Mouse (Mus musculus) heart, embryonic 16.5 days (tissue): ENCODE data around the gene Ypel3. TPM values are rescaled to one million over a fixed set of nuclear protein-coding genes. Genes with fewer than 3 reads are reported as not detected.

Experiments used
- ATAC-seq: fragments of 200-750 bp; cut with Nextera tagmentation; replicated peaks from 2 replicates; pipeline ENCODE4 v1.8.0; 2017; ENCODE audit warnings: moderate number of reproducible peaks; ENCODE audit not compliant: insufficient read depth, low FRiP score; ENCODE audit errors: extremely low read depth
- H3K27ac ChIP-seq: fragments of 300-500 bp; sonication (generic); 2 replicates; pipeline ENCODE4 v1.5.1; 2014; ENCODE audit warnings: mild to moderate bottlenecking, low read length, control low read depth, moderate library complexity
- H3K27me3 ChIP-seq: fragments of 300-500 bp; sonication (generic); 2 replicates; pipeline ENCODE4 v1.6.1; 2014; ENCODE audit warnings: low read length, mixed read lengths; ENCODE audit not compliant: control insufficient read depth, insufficient read depth
- H3K36me3 ChIP-seq: fragments of 300-500 bp; sonication (generic); 2 replicates; pipeline ENCODE4 v1.6.1; 2014; ENCODE audit not compliant: control insufficient read depth, insufficient read depth
- H3K4me1 ChIP-seq: fragments of 300-500 bp; sonication (generic); 2 replicates; pipeline ENCODE4 v1.6.1; 2014; ENCODE audit warnings: low read length, mixed read lengths; ENCODE audit not compliant: control insufficient read depth, insufficient read depth
- H3K4me2 ChIP-seq: fragments of 300-500 bp; sonication (generic); 2 replicates; pipeline ENCODE4 v1.6.1; 2014; ENCODE audit warnings: low read depth, mild to moderate bottlenecking, control low read depth, low read length
- H3K4me3 ChIP-seq: fragments of 300-500 bp; sonication (generic); 2 replicates; pipeline ENCODE4 v1.5.1; 2014; ENCODE audit warnings: mild to moderate bottlenecking, control low read depth, low read length
- H3K9ac ChIP-seq: fragments of 300-500 bp; sonication (generic); 2 replicates; pipeline ENCODE4 v1.6.1; 2014; ENCODE audit warnings: low read length, control low read depth
- H3K9me3 ChIP-seq: fragments of 300-500 bp; sonication (generic); replicated peaks from 2 replicates; pipeline ENCODE4 v1.6.1; 2016; ENCODE audit warnings: low read length; ENCODE audit not compliant: control insufficient read depth
- WGBS: fragments of 180-500 bp; shearing (Covaris S2); extraction: QIAGEN DNeasy Blood & Tissue Kit; methylation state at CpG from one replicate; pipeline ENCODE4 v1.1.7; 2014; 5-methylcytosine and 5-hydroxymethylcytosine counted together
- polyA plus RNA-seq: library from polyadenylated mRNA; unstranded; fragments of >200 nt; fragmentation: Nextera tagmentation; extraction: Ambion mirVana; gene quantifications from 2 replicates; pipeline ENCODE4 v1.2.1, GENCODE M21; 2015

The Ypel3 gene
- polyA plus RNA-seq, 1 experiment from 2014 or later = 80.8 TPM

DNA sequence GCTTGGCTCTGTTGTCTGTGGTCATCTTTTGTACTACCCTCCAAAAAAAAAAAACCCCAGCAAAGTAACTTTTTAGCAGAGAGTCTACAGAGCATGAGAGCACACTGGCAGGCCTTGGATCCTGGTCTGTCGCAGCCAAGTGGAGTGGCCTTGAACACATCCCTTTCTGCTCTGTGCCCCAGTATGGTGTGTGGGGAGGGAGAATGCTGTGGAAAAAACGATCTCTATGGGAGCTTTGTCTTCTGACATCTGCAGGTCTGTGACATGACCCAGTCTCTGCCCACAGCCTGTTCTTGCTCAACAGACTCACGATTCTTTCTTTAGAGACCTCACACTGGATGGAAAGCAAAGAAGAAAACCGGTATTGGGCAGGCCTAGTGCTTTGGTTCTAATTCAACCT, 15.8 kb upstream of the Ypel3 start:
- no peak for ATAC-seq
- Histone ChIP-seq H3K4me1 (peaks cover 30% of the 10 kb centered on the region), H3K27me3 (no peaks in the 10 kb centered on the region), H3K4me3 (peak overlapping the region; percentile 79), H3K4me2 (peak overlapping the region; percentile 93), H3K36me3 (peaks cover 14% of the 10 kb centered on the region), H3K9ac (peak overlapping the region; percentile 92; the same call in 1 of the 2 replicates), H3K27ac (peak overlapping the region; percentile 93), H3K9me3 (no peaks in the 10 kb centered on the region)
- WGBS = 52% methylated on average over 4 of the region's 4 CpGs

DNA sequence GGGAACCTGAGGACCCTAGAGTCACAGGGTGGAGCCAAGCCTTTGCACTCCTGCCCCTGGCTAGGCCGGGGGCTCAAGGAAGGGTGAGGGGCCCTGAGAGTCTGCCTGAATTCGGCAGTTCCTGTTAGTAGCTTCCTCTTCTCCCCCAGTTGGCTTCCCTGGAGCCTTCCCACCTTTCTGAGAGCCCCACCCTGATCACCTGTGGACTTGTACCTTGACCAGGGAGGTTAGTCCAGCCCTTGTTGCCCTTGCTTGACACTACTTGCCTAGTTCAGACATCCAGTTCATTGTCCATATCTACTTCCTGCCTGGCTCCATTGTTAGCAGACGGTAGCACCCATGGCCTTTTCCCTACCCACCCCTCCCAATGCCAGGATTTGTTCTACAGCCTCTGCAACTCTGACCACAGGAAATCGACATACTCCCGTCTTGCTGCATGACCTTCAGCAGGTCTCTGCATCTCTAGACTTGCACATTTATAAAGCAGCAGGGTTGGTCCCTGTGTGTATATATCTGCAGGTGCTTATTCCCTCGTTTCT, 15.2 kb upstream of the Ypel3 start:
- H3K9ac ChIP-seq = peak overlapping the region; percentile 10; the same call in 1 of the 2 replicates
- peak overlapping the region; percentile 79; the same call in 1 of the 2 replicates for H3K4me3 ChIP-seq
- no peak for ATAC-seq
- H3K27ac ChIP-seq = peak overlapping the region; percentile 93
- H3K4me2 ChIP-seq = peak overlapping the region; percentile 93
- H3K4me1 ChIP-seq = peaks cover 30% of the 10 kb centered on the region
- no peaks in the 10 kb centered on the region for H3K27me3 ChIP-seq
- peaks cover 16% of the 10 kb centered on the region for H3K36me3 ChIP-seq
- 58% methylated on average over 6 of the region's 6 CpGs for WGBS
- no peaks in the 10 kb centered on the region for H3K9me3 ChIP-seq

DNA sequence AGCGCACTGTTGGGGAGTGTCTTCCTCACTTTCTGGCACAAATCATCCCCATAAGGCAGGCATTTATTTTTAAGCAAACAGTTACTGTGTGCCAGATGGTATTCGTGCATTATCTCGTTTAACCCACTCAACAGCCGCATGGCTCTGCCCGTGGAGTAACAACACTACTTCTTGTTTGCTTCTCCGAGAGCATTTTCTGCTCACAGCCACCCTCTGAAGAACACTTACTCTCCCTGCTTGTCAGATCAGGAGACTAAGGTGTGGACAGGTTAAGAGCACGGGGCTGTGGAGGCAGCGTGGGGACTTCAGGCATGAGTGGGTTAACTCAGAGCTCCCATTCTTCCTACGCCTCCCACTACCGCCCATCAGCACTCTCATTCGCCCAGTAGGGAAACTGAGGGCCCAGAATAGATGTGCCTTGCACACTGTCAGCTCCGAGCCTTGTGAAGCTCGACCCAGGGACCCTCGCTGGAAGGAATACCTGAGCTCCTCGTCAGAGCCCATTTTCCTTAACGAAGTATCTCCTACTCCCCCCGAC, 14.2 kb upstream of the Ypel3 start:
- no peak for ATAC-seq
- H3K36me3 ChIP-seq = peaks cover 19% of the 10 kb centered on the region
- WGBS = 45% methylated on average over 17 of the region's 17 CpGs
- no peak overlapping the region for H3K4me3 ChIP-seq
- H3K27ac ChIP-seq = peak overlapping the region; percentile 4; the same call in 1 of the 2 replicates
- H3K27me3 ChIP-seq = no peaks in the 10 kb centered on the region
- H3K9me3 ChIP-seq = no peaks in the 10 kb centered on the region
- H3K9ac ChIP-seq = peak overlapping the region; percentile 11; the same call in 1 of the 2 replicates
- peak overlapping the region; percentile 17; the same call in 1 of the 2 replicates for H3K4me2 ChIP-seq
- peaks cover 30% of the 10 kb centered on the region for H3K4me1 ChIP-seq

DNA sequence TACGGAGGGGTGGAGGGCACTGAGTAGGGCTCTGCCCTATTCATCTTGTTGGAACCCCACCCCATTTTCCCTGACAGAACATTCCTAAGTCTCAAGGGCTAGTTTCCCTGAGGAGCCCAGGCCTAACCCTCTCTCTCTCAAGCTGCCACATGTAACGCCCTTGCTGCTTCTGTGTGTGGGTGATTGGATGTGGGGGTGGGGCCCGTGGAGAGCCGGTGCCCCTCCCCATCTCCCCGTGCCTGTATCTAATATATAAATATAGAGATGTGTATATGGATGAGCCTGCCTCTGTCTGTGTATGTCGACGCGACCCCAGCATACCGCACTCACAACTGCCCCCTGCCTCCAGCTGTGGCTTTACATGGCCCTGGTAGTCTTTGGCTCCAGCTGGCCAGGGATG, 11.2 kb upstream of the Ypel3 start:
- H3K9ac ChIP-seq = no peak overlapping the region
- WGBS = 86% methylated on average over 9 of the region's 9 CpGs
- ATAC-seq = no peak
- no peak overlapping the region for H3K4me2 ChIP-seq
- H3K36me3 ChIP-seq = peaks cover 24% of the 10 kb centered on the region
- H3K4me1 ChIP-seq = peaks cover 23% of the 10 kb centered on the region
- no peak overlapping the region for H3K27ac ChIP-seq
- H3K9me3 ChIP-seq = no peaks in the 10 kb centered on the region
- no peak overlapping the region for H3K4me3 ChIP-seq
- H3K27me3 ChIP-seq = no peaks in the 10 kb centered on the region

DNA sequence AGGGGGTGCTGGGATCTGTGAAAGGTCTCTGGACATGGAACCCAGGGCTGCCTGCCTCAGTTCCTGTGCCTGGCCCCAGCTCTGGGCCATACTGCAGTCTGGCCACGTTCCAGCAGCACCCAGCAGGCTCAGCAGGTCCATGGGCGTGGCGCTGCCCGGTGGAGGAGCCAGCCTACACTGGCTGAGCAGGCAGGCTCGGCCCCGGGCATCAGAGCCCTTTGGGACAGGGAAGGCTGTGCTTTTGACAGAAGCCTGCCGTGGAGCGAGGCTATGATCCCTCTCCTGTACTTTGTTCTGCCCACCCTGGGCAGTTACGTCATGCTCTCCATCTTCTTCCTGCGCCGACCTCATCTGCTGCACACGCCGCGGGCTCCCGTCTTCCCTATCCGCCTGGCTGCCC, 10.6 kb upstream of the Ypel3 start, which contains the start of gene Gdpd3:
Gdpd3 (plus strand) TSS at position 134 of the 400 bp plus-strand sequence.
- Histone ChIP-seq H3K36me3 (peaks cover 22% of the 10 kb centered on the region), H3K4me3 (no peak within 1 kb of the TSS), H3K27ac (no peak within 1 kb of the TSS), H3K9ac (no peak within 1 kb of the TSS), H3K9me3 (no peaks in the 10 kb centered on the region), H3K4me2 (no peak within 1 kb of the TSS), H3K4me1 (peaks cover 16% of the 10 kb centered on the region), H3K27me3 (no peaks in the 10 kb centered on the region)
- 90% methylated on average over 16 of the region's 16 CpGs for WGBS
- ATAC-seq = no peak

DNA sequence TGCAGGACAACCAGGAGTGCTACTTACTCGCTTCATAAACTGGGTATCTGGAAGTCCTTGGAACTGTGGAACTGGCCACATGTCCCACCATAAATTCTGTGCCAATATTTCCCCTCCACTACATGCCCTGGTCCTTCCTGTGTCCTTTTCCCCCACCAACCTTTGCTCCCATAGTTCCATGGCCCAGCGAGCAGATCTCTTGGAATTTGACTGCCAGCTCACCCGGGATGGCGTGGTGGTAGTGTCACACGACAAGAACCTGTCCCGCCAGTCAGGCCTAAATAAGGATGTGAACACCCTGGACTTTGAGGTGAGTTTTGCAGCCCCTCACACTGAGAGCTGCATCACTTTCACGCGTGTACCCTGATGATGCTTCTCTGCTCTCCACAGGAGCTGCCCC, 9.8 kb upstream of the Ypel3 start:
- 89% methylated on average over 8 of the region's 8 CpGs for WGBS
- no peak overlapping the region for H3K9ac ChIP-seq
- no peak overlapping the region for H3K27ac ChIP-seq
- no peak overlapping the region for H3K4me2 ChIP-seq
- H3K9me3 ChIP-seq = no peaks in the 10 kb centered on the region
- no peak overlapping the region for H3K4me3 ChIP-seq
- no peaks in the 10 kb centered on the region for H3K27me3 ChIP-seq
- ATAC-seq = no peak
- peaks cover 20% of the 10 kb centered on the region for H3K36me3 ChIP-seq
- peaks cover 8% of the 10 kb centered on the region for H3K4me1 ChIP-seq

DNA sequence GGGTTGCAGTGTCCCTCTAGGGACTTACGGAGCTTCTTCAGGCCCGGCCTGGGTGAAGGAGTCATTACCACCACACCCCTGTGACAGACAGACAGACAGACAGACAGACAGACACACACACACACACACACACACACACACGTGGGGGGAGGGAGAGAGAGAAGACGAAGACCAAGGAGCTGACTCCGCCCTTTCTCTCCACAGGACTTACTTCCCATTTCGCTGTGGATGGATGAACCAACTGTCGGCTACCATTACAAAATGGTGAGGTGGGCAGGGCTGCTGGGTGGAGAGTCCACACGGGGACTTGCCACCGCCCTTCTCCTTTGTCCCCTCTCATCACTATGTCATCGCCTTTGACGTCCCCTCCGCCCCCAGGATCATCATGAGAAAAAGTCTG, 6.0 kb upstream of the Ypel3 start:
- Histone ChIP-seq H3K27ac (no peak overlapping the region), H3K4me3 (no peak overlapping the region), H3K4me2 (no peak overlapping the region), H3K36me3 (peaks cover 12% of the 10 kb centered on the region), H3K9ac (no peak overlapping the region), H3K27me3 (no peaks in the 10 kb centered on the region), H3K4me1 (peaks cover 1% of the 10 kb centered on the region), H3K9me3 (no peaks in the 10 kb centered on the region)
- no peak for ATAC-seq
- 79% methylated on average over 12 of the region's 12 CpGs for WGBS

DNA sequence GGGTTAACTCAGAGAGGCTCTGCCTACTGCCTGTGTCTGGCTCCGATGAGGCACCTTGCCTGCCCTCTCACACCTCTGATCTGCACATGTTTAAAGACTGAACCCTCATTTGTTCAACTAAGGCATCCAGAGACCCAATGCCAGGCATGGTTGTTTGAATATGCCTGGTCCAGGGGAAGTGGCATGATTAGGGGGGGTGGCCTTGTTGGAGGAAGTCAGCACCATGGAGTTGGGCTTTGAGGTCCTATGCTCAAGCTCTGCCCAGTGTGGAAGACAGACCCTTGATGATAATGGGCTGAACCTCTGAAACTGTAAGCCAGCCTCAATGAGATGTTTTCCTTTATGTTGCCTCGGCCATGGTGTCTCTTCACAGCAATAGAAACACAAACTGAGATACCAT, 3.4 kb upstream of the Ypel3 start:
- peaks cover 7% of the 10 kb centered on the region; the same call in 1 of the 2 replicates for H3K36me3 ChIP-seq

DNA sequence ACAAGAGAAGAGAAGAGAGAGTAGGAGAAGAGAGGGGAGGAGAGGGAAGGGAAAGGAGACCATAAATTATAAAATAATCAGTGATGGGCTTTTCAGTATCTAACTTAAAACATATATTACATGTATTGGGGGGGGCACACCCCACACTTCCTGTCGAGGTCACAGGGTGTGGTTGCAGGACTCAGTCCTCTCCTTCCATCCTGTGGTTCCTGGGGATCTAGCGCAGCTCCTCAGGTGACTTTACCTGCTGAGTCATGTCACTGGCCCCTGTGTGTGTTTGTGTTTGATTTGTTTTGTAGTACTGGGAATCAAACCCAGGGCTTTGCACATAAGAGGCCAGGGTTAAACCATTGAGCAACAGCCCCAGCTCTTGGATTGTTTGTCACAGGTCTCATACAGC, 2.3 kb upstream of the Ypel3 start:
- H3K36me3 ChIP-seq = peaks cover 7% of the 10 kb centered on the region; the same call in 1 of the 2 replicates
- H3K4me3 ChIP-seq = no peak overlapping the region
- H3K27me3 ChIP-seq = no peaks in the 10 kb centered on the region
- WGBS = 79% methylated on average over 2 of the region's 2 CpGs
- H3K4me2 ChIP-seq = no peak overlapping the region
- no peak overlapping the region for H3K27ac ChIP-seq
- no peak for ATAC-seq
- H3K4me1 ChIP-seq = peaks cover 21% of the 10 kb centered on the region
- H3K9me3 ChIP-seq = no peaks in the 10 kb centered on the region
- H3K9ac ChIP-seq = no peak overlapping the region

More for the DNA sequence above, 3.4 kb upstream of the Ypel3 start:
- no peak overlapping the region for H3K4me2 ChIP-seq
- H3K9me3 ChIP-seq = no peaks in the 10 kb centered on the region
- WGBS = 78% methylated on average over 2 of the region's 2 CpGs
- H3K27me3 ChIP-seq = no peaks in the 10 kb centered on the region
- no peak overlapping the region for H3K4me3 ChIP-seq
- H3K9ac ChIP-seq = no peak overlapping the region
- H3K4me1 ChIP-seq = peaks cover 21% of the 10 kb centered on the region
- ATAC-seq = no peak
- H3K27ac ChIP-seq = no peak overlapping the region
